Mouse (Mus musculus) limb, embryonic 12.5 days (tissue): ENCODE measurements around the gene Gm26566. TPM values are rescaled to one million over a fixed set of nuclear protein-coding genes. Genes with fewer than 3 reads are reported as not detected.
"Not testable (repeated sequence)": the region's sequence is repeated elsewhere in the genome, so short reads cannot be mapped to it uniquely, and the experiment has no call there.

Experiments
- ATAC-seq: fragments of 200-750 bp; cut with Nextera tagmentation; 2 replicates; pipeline ENCODE4 v1.8.0; 2017; ENCODE audit warnings: low read depth, moderate TSS enrichment; ENCODE audit not compliant: insufficient number of reproducible peaks, insufficient read depth, low FRiP score, low TSS enrichment
- H3K27ac ChIP-seq: fragments of 300-500 bp; sonication (generic); 2 replicates; pipeline ENCODE4 v1.5.1; 2016; ENCODE audit warnings: mild to moderate bottlenecking, moderate library complexity
- H3K27me3 ChIP-seq: fragments of 300-500 bp; sonication (generic); 2 replicates; pipeline ENCODE4 v1.6.1; 2016; ENCODE audit warnings: mild to moderate bottlenecking, moderate library complexity
- H3K36me3 ChIP-seq: fragments of 300-500 bp; sonication (generic); 2 replicates; pipeline ENCODE4 v1.6.1; 2016; ENCODE audit warnings: mild to moderate bottlenecking, moderate library complexity
- H3K4me1 ChIP-seq: fragments of 300-500 bp; sonication (generic); replicated peaks from 2 replicates; pipeline ENCODE4 v1.6.1; 2016
- H3K4me2 ChIP-seq: fragments of 300-500 bp; sonication (generic); 2 replicates; pipeline ENCODE4 v1.6.1; 2016; ENCODE audit warnings: mild to moderate bottlenecking, moderate library complexity
- H3K4me3 ChIP-seq: fragments of 300-500 bp; sonication (generic); replicated peaks from 2 replicates; pipeline ENCODE4 v1.5.1; 2016; ENCODE audit warnings: mild to moderate bottlenecking
- H3K9ac ChIP-seq: fragments of 300-500 bp; sonication (generic); replicated peaks from 2 replicates; pipeline ENCODE4 v1.6.1; 2016; ENCODE audit warnings: mild to moderate bottlenecking, moderate library complexity
- H3K9me3 ChIP-seq: fragments of 300-500 bp; sonication (generic); 2 replicates; pipeline ENCODE4 v1.6.1; 2016; ENCODE audit warnings: mild to moderate bottlenecking, moderate library complexity
- WGBS: fragments of 180-500 bp; shearing (Covaris S2); methylation state at CpG from one replicate; pipeline ENCODE4 v1.1.7; 2016; 5-methylcytosine and 5-hydroxymethylcytosine counted together
- polyA plus RNA-seq: library from polyadenylated mRNA; unstranded; fragments of >200 nt; fragmentation: Nextera tagmentation; extraction: Ambion mirVana; gene quantifications from 2 replicates; pipeline ENCODE4 v1.2.1, GENCODE M21; 2016

The Gm26566 gene
- polyA plus RNA-seq, 1 experiment from 2014 or later: 1.4 TPM

GRCm38 (mm10) chr4:88762341-88762740, 40.7 kb downstream of the Gm26566 start:
- H3K27ac ChIP-seq, H3K27me3 ChIP-seq, H3K4me1 ChIP-seq, H3K36me3 ChIP-seq, H3K4me3 ChIP-seq, ATAC-seq, H3K9ac ChIP-seq, H3K9me3 ChIP-seq: not testable (repeated sequence)
- 55% methylated on average over 9 of the region's 9 CpGs for WGBS
- H3K4me2 ChIP-seq: 0 out of 2 replicates have a peak overlapping the region, but pooled peaks have one; percentile 45

- not testable (repeated sequence) for H3K9me3 ChIP-seq, H3K9ac ChIP-seq, H3K27me3 ChIP-seq, H3K4me1 ChIP-seq, H3K36me3 ChIP-seq, ATAC-seq
- Histone ChIP-seq H3K4me3 (peak overlapping the region; percentile 34), H3K4me2 (peak overlapping the region; percentile 52), H3K27ac (0 out of 2 replicates have a peak overlapping the region, but pooled peaks have one; percentile 74)
- 3% methylated on average over 26 of the region's 42 CpGs for WGBS
Measured at GRCm38 (mm10) chr4:88763384-88764018, 41.9 kb downstream of the Gm26566 start.

Other genes with a start within 250 kb of the Gm26566 start
- not detected in 2 replicates for gene Ifnb1, start 199.0 kb upstream of the Gm26566 start, polyA plus RNA-seq
- gene Ifna15, start 163.6 kb upstream of the Gm26566 start, polyA plus RNA-seq: not detected in 2 replicates
- gene Ifna14, start 150.0 kb upstream of the Gm26566 start, polyA plus RNA-seq: not detected in 2 replicates
- not detected in 2 replicates for gene Ifna9, start 129.4 kb upstream of the Gm26566 start, polyA plus RNA-seq
- not detected in 2 replicates for gene Ifna12, start 118.4 kb upstream of the Gm26566 start, polyA plus RNA-seq
- not detected in 2 replicates for gene C87499, start 87.4 kb upstream of the Gm26566 start, polyA plus RNA-seq
- not detected in 2 replicates for gene Ifna13, start 77.3 kb upstream of the Gm26566 start, polyA plus RNA-seq
- not detected in 2 replicates for gene Ifna16, start 44.9 kb upstream of the Gm26566 start, polyA plus RNA-seq
- not detected in 2 replicates for gene Ifna2, start 37.9 kb upstream of the Gm26566 start, polyA plus RNA-seq
- gene Ifnab, start 30.4 kb upstream of the Gm26566 start, polyA plus RNA-seq: not detected in 2 replicates
- gene Klhl9, start 660 bp downstream of the Gm26566 start, polyA plus RNA-seq: 130 and 140 TPM in 2 replicates
- not detected in 2 replicates for gene Gm13271, start 33.1 kb downstream of the Gm26566 start, polyA plus RNA-seq
- gene Gm13283, start 38.3 kb downstream of the Gm26566 start, polyA plus RNA-seq: 0.41 and 0.81 TPM in 2 replicates
- gene Gm13290, start 52.0 kb downstream of the Gm26566 start, polyA plus RNA-seq: 0.66 and 0.87 TPM in 2 replicates
- not detected in 2 replicates for gene Gm13289, start 55.1 kb downstream of the Gm26566 start, polyA plus RNA-seq
- 0.40 TPM in 1 of 2 replicates, not detected in the other for gene Gm13272, start 58.0 kb downstream of the Gm26566 start, polyA plus RNA-seq
- gene Ifnz, start 60.3 kb downstream of the Gm26566 start, polyA plus RNA-seq: 0.30 and 0.32 TPM in 2 replicates
- gene Gm13276, start 63.9 kb downstream of the Gm26566 start, polyA plus RNA-seq: not detected in 2 replicates
- not detected in 2 replicates for gene Gm13277, start 66.8 kb downstream of the Gm26566 start, polyA plus RNA-seq
- gene Gm13278, start 69.7 kb downstream of the Gm26566 start, polyA plus RNA-seq: not detected in 2 replicates
- gene Gm13275, start 72.7 kb downstream of the Gm26566 start, polyA plus RNA-seq: not detected in 2 replicates
- not detected in 2 replicates for gene Gm13279, start 75.6 kb downstream of the Gm26566 start, polyA plus RNA-seq
- 0.18 and 0.88 TPM in 2 replicates for gene Gm13285, start 77.9 kb downstream of the Gm26566 start, polyA plus RNA-seq
- gene Gm13287, start 81.4 kb downstream of the Gm26566 start, polyA plus RNA-seq: not detected in 2 replicates
- 0.08 and 0.22 TPM in 2 replicates for gene Gm13288, start 83.7 kb downstream of the Gm26566 start, polyA plus RNA-seq
- gene Ifna7, start 94.4 kb downstream of the Gm26566 start, polyA plus RNA-seq: not detected in 2 replicates
- gene Ifna11, start 98.2 kb downstream of the Gm26566 start, polyA plus RNA-seq: not detected in 2 replicates
- gene Ifna6, start 105.6 kb downstream of the Gm26566 start, polyA plus RNA-seq: not detected in 2 replicates
- not detected in 2 replicates for gene Ifna5, start 113.7 kb downstream of the Gm26566 start, polyA plus RNA-seq
- gene Ifna4, start 120.1 kb downstream of the Gm26566 start, polyA plus RNA-seq: not detected in 2 replicates
- not detected in 2 replicates for gene Ifna1, start 128.3 kb downstream of the Gm26566 start, polyA plus RNA-seq
- gene Ifne, start 158.4 kb downstream of the Gm26566 start, polyA plus RNA-seq: not detected in 2 replicates